Mouse (Mus musculus): ENCODE results near the gene Ankub1.

GRCm38 (mm10) chr3:57625275-57625997, 67.2 kb downstream of the Ankub1 start:
- no peak for TF ChIP-seq CTCF (IDR thresholded peaks at IDR 0.05; ENCODE audit: control insufficient read depth, insufficient read depth, insufficient replicate concordance, low read depth, low read length)
- TF ChIP-seq POLR2A (IDR thresholded peaks at IDR 0.05; ENCODE audit: control insufficient read depth, low read depth, low read length): no peak

Measured in testis, adult 2 months (tissue).